Mouse (Mus musculus): ENCODE results near the gene Fchsd2.

DNA sequence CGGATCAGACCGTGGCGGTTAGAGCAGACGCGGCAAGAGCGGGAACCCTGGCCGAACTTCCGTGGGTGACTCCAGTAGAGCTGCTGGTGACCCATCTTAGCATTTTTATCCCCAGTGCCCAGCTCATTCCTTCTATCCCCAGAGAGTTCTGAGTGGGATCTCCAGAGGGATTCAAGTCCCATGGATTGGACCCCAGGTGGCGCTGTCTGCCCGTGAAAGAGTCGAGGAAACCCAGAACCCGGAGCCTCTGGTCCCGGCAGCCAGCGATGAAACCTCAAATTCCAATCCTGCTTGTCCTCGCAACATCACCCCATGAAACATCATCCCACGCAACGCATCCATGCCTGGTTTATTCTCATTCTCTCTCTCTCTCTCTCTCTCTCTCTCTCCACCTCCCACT, 31.3 kb upstream of the Fchsd2 start:
- no peak for TF ChIP-seq GATA1 (IDR thresholded peaks at IDR 0.05; ENCODE audit: borderline replicate concordance, low read length)
- TF ChIP-seq FLI1 (IDR thresholded peaks at IDR 0.05; ENCODE audit: low read length) = no peak
